Mouse (Mus musculus) left cerebral cortex, adult 8-10 months (tissue): ENCODE measurements around the gene Esrrb. TPM values are rescaled to one million over a fixed set of nuclear protein-coding genes. Genes with fewer than 3 reads are reported as not detected.

Experiments used
- DNase-seq, 2 experiments: peaks; one replicate each; pipeline ENCODE4 v3.0.0; 2022; ENCODE audit warnings: low spot score in 2 of 2
- total RNA-seq, 4 experiments: library from RNA; stranded (reverse); gene quantifications; 2 replicates each; pipeline ENCODE4 v1.2.4; 2022

Esrrb gene
- total RNA-seq, 4 experiments from 2014 or later, result 1.6 to 2.3 (median 1.8) TPM

- no peak for DNase-seq
Measured at GRCm38 (mm10) chr12:86497126-86497525, 136.2 kb downstream of the Esrrb start.

DNA sequence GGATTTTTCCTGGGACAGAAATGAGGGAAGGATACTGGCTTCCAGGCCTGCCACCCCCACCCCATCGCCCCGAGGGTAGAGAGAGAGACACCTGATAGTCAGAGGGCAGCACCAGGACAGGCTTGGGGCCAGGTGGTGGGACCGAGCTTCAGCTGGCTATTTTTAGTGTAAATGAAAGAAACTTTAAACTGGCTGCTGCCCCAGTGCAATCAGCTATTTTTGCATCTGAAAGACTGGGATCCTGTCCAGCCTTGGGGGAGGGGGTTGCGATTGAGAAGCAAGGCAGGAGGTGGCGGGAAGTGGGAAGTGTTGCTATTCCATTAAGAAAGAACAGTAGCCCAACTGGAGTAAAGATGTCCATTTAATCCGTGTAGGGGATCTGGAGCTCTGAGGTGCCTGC, 137.8 kb downstream of the Esrrb start:
- peak in 1 of 2 experiments; percentile 58 for DNase-seq

DNA sequence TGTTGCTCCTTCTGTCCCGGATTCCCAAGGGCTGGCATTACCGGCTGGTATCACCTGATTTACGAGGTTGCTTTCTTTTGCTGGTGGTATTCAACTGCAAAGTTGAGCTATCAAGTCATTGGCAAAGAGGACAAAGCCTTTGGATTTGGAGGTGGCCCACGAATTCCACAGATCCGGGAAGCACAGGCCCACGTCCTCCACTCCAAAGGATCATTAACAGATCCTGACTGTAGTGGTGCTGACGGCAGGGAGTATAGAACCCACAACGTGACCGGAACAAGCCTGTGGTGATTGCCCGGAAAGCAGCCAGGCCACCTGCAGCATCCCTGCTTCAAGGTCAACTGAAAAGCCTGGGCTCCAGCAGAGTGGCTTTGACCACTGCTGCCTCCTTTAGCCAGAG, 140.8 kb downstream of the Esrrb start:
- no peak for DNase-seq

DNA sequence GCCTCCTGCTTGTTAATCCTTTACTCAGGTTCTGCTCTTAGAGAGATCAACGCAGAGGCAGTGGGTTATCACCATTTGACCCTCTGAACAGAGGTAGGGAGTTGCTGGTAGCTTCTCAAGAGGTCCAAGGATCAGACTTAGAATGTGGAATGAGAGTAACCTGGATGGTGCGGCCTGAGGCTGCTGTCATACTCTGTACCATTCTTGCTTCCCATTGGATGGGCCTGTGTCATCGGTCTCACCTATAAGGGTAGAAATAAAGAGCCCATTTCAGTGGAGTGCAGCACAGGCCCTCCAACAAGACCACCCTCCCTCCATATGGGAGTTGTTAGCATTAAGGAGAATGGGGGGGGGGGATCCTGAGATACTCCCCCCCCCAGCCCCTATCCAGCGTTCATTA, 143.0 kb downstream of the Esrrb start:
- DNase-seq, result no peak

- DNase-seq, result no peak
Measured at GRCm38 (mm10) chr12:86504321-86504720, 143.4 kb downstream of the Esrrb start.

- no peak for DNase-seq
Measured at GRCm38 (mm10) chr12:86507741-86508140, 146.8 kb downstream of the Esrrb start.

DNA sequence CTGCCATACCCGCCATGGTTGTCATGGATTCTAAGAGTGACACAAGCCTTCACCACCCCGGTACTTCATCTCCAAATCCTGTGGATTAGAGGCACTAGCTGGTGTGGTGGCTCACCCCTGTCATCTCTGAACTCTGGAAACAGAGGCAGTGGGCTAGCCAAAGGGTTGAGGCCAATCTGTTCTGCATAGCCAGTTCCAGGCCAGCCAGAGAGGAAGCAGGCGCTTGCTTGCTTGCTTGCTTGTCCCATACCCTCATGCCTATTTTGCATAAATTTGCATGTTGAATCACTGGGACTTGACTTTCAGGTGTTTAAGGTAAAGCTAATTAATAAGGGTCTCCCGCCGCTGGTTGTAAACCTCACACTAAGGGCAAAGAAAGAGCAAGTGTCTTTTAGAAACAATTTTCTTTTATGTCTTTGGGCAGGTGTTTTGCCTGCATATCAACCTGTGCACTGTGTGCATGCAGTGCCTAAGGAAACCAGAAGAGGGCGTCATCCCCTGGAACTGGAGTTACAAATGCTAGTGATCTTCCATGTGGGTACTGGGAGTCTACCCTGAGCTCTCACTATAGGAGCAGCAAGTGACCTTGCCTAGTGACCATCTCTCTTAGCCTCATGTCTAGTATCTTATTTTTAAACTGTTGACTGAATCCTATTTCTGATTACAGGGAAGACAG, 147.5 kb downstream of the Esrrb start:
- DNase-seq, result no peak

GRCm38 (mm10) chr12:86509295-86510279, 148.7 kb downstream of the Esrrb start:
- DNase-seq, result no peak

GRCm38 (mm10) chr12:86512335-86512734, 151.4 kb downstream of the Esrrb start:
- DNase-seq, result no peak

DNA sequence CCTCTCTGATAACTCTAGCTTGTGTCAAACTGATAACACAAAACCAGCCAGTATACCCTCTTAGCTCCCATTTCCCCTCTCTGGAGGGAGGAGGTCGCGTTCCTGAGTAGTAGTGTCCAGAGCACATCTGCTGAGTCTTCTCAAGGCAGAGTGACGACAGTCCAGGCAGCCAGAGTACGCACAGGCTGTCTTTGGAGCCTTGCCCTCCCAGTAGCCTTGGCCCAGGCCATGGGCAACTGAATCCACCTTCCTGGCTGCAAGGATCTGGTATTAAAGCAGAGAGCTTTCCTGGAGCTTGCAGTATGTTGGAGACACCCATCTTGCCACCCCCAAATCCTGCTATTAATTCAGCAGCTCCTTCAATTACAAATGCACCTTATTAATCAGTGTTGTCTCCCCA, 152.7 kb downstream of the Esrrb start:
- DNase-seq, result no peak

GRCm38 (mm10) chr12:86516602-86517001, 155.7 kb downstream of the Esrrb start:
- no peak for DNase-seq

- DNase-seq, result no peak
Measured at GRCm38 (mm10) chr12:86517721-86518120, 156.8 kb downstream of the Esrrb start.

DNA sequence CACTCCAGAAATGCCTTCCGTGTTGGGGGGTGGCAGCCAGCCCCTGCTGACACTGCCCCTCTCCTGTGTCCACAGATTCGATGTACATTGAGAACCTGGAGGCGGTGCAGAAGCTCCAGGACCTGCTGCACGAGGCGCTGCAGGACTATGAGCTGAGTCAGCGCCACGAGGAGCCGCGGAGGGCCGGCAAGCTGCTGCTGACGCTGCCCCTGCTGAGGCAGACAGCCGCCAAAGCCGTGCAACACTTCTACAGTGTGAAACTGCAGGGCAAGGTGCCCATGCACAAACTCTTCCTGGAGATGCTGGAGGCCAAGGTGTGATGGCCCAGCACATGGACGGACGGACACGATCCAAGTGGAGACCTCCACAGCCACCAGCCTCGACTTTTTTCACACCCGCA, 157.8 kb downstream of the Esrrb start:
- DNase-seq, result peak; percentile 24 to 60

- DNase-seq, result no peak
Measured at GRCm38 (mm10) chr12:86534283-86534682, 173.4 kb downstream of the Esrrb start.

GRCm38 (mm10) chr12:86537799-86538198, 176.9 kb downstream of the Esrrb start:
- DNase-seq, result no peak

DNA sequence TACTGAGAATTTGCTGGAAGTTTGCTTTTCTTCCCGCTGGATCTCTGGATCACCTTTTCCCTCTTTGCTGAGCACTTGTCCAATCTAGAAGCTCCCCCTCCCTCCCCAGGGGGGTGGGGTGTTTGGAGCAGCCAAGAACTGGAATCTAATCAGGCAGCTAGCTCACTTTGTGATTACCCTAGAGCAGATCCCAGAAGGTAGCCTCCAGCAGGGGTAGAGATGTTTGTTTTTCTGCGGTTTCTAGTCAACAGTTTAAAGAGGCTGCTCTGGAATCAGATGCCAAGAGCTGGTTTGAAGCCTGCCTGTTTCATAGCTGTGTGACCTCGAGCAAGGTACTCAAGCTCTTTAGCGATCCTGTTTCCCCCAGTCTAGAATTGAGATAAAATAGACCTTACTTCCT, 177.8 kb downstream of the Esrrb start:
- DNase-seq, result no peak

- DNase-seq, result no peak
Measured at GRCm38 (mm10) chr12:86539511-86539910, 178.6 kb downstream of the Esrrb start.

DNA sequence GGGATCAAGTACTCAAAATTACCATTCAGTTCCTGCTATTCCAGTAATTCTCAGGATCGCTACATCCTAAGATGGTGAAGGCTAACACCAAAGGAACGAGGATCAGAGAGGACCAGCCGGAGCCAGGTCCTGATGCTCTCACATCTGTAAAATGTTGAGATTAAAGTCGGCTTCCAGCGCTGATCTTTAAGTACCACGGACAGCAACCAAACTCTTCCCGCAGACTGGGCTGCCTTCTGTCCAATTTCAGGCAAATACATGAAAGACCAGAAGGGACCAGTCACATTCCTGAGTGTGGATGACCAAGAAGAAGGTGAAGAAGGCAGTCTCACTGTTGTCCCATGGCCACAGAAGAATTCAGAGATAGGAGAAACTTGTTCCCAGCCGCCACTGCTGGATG, 186.9 kb downstream of the Esrrb start:
- no peak for DNase-seq

GRCm38 (mm10) chr12:86553037-86553436, 192.1 kb downstream of the Esrrb start:
- no peak for DNase-seq

DNA sequence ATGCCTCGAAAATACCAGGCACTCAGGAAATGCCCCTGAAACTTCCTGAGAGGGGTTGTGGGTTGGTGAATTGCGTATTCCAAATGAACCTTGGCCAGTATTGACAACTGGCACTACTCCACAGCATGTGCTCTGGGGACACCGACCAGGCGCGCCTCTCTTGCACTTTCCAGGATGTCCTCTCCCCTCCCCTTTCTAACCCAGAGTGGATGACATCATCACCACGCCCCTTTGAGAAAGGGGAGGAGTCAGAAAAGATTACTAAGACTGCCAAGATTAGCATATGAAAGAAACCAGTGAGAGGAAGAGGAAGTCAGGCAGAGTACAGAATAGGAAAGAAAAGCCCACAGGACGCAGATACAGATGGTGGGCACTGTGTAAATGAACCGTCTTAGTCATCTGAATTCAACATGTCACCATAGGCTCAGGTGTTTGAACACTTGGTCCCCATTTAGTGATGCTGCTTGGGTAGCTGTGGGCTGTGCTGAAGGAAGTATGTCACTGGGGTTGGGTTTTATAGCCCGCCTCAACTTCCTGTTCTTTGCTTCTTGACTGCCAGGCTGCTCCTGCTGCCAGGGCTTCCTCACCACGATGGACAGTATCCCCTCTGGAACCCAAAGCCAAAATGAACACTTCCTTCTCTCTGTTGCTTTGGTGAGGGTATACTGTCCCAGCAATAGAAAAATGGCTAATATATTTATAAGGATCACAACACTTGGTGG, 196.0 kb downstream of the Esrrb start:
- no peak for DNase-seq

GRCm38 (mm10) chr12:86558889-86559288, 198.0 kb downstream of the Esrrb start:
- DNase-seq, result no peak

DNA sequence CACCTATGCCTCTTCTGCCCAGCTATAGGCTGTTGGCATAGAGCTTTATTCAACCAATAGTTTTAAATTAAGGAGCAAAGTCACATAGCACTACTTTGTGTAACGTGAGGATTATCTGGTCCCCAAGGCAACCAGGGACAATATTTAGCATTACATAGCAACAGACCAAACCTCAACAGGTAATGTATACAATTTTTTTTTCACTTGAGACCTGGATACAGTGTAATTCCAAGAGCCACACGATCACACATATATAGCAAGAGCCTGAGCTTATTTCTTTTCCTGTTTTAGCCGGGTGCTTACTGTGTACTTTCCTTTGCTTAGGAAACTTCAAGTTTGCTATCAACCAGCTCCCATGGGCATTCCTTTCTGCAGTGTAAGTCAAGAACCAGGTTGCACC, 201.8 kb downstream of the Esrrb start:
- DNase-seq, result no peak
